Mouse (Mus musculus) intestine, embryonic 16.5 days (tissue): Measurements from ENCODE around the gene Nobox. TPM values are rescaled to one million over a fixed set of nuclear protein-coding genes. Genes with fewer than 3 reads are reported as not detected.
A peak's percentile ranks its signal among the peaks of the same experiment; 100 is the strongest.

Source experiments
- ATAC-seq: fragments of 200-750 bp; cut with Nextera tagmentation; 2 replicates; pipeline ENCODE4 v1.8.0; 2017; ENCODE audit warnings: moderate TSS enrichment, moderate library complexity
- H3K27ac ChIP-seq: fragments of 300-500 bp; sonication (generic); 2 replicates; pipeline ENCODE4 v1.5.1; 2014; ENCODE audit warnings: mild to moderate bottlenecking, low read length
- H3K27me3 ChIP-seq: fragments of 300-500 bp; sonication (generic); replicated peaks from 2 replicates; pipeline ENCODE4 v1.6.1; 2014; ENCODE audit warnings: low read length, control low read depth, mixed read lengths; ENCODE audit not compliant: control insufficient read depth, insufficient read depth
- H3K36me3 ChIP-seq: fragments of 300-500 bp; sonication (generic); 2 replicates; pipeline ENCODE4 v1.6.1; 2014; ENCODE audit warnings: low read length, control low read depth; ENCODE audit not compliant: control insufficient read depth, insufficient read depth
- H3K4me1 ChIP-seq: fragments of 300-500 bp; sonication (generic); 2 replicates; pipeline ENCODE4 v1.6.1; 2014; ENCODE audit warnings: low read length, control low read depth, mixed read lengths; ENCODE audit not compliant: control insufficient read depth, insufficient read depth
- H3K4me2 ChIP-seq: fragments of 300-500 bp; sonication (generic); 2 replicates; pipeline ENCODE4 v1.6.1; 2014; ENCODE audit warnings: low read depth, low read length, control low read depth
- H3K4me3 ChIP-seq: fragments of 300-500 bp; sonication (generic); 2 replicates; pipeline ENCODE4 v1.5.1; 2014; ENCODE audit warnings: mild to moderate bottlenecking, low read length
- H3K9ac ChIP-seq: fragments of 300-500 bp; sonication (generic); 2 replicates; pipeline ENCODE4 v1.6.1; 2014; ENCODE audit warnings: low read depth, low read length
- H3K9me3 ChIP-seq: fragments of 300-500 bp; sonication (generic); 2 replicates; pipeline ENCODE4 v1.6.1; 2016; ENCODE audit warnings: low read length, control low read depth; ENCODE audit not compliant: control insufficient read depth
- WGBS: fragments of 180-500 bp; shearing (Covaris S2); extraction: QIAGEN DNeasy Blood & Tissue Kit; methylation state at CpG from one replicate; pipeline ENCODE4 v1.1.7; 2014; 5-methylcytosine and 5-hydroxymethylcytosine counted together
- polyA plus RNA-seq: library from polyadenylated mRNA; unstranded; fragments of >200 nt; fragmentation: Nextera tagmentation; extraction: Ambion mirVana; gene quantifications from 2 replicates; pipeline ENCODE4 v1.2.1, GENCODE M21; 2015

Gene Nobox
- not detected in 2 replicates for polyA plus RNA-seq

- no peak within 1 kb of the TSS for H3K27ac ChIP-seq
- WGBS = 65% methylated on average over 16 of the region's 16 CpGs
- ATAC-seq = no peak
Measured at GRCm38 (mm10) chr6:43309454-43309853, at the start of gene Nobox. Gene Nobox, minus strand, starts transcription at chr6:43309554.

GRCm38 (mm10) chr6:43354562-43355241, 45.3 kb upstream of the Nobox start:
- Histone ChIP-seq H3K27ac (no peak overlapping the region), H3K4me2 (no peak overlapping the region), H3K9ac (no peak overlapping the region), H3K36me3 (no peaks in the 10 kb centered on the region), H3K4me1 (no peaks in the 10 kb centered on the region), H3K4me3 (no peak overlapping the region), H3K9me3 (no peaks in the 10 kb centered on the region), H3K27me3 (no peaks in the 10 kb centered on the region)
- 76% methylated on average over 9 of the region's 9 CpGs for WGBS
- no peak for ATAC-seq

More at GRCm38 (mm10) chr6:43309454-43309853, at the start of gene Nobox:
- no peak within 1 kb of the TSS for H3K4me2 ChIP-seq
- no peak within 1 kb of the TSS for H3K4me3 ChIP-seq
- H3K9ac ChIP-seq = no peak within 1 kb of the TSS
- no peaks in the 10 kb centered on the region for H3K4me1 ChIP-seq
- no peaks in the 10 kb centered on the region for H3K27me3 ChIP-seq
- no peaks in the 10 kb centered on the region for H3K9me3 ChIP-seq
- no peaks in the 10 kb centered on the region for H3K36me3 ChIP-seq

- Histone ChIP-seq H3K4me3 (no peak overlapping the region), H3K4me2 (no peak overlapping the region), H3K4me1 (no peaks in the 10 kb centered on the region), H3K27me3 (no peaks in the 10 kb centered on the region), H3K9ac (no peak overlapping the region), H3K9me3 (no peaks in the 10 kb centered on the region), H3K27ac (no peak overlapping the region), H3K36me3 (no peaks in the 10 kb centered on the region)
- 92% methylated on average over 4 of the region's 4 CpGs for WGBS
- ATAC-seq = no peak
Measured at GRCm38 (mm10) chr6:43353446-43353845, 44.1 kb upstream of the Nobox start.

GRCm38 (mm10) chr6:43349083-43349482, 39.7 kb upstream of the Nobox start:
- no peaks in the 10 kb centered on the region for H3K4me1 ChIP-seq
- H3K27ac ChIP-seq = no peak overlapping the region
- H3K36me3 ChIP-seq = no peaks in the 10 kb centered on the region
- H3K4me2 ChIP-seq = no peak overlapping the region
- no peaks in the 10 kb centered on the region for H3K27me3 ChIP-seq
- H3K9me3 ChIP-seq = no peaks in the 10 kb centered on the region
- H3K9ac ChIP-seq = no peak overlapping the region
- WGBS = 59% methylated on average over 4 of the region's 4 CpGs
- no peak overlapping the region for H3K4me3 ChIP-seq
- ATAC-seq = no peak

GRCm38 (mm10) chr6:43347637-43348036, 38.3 kb upstream of the Nobox start:
- Histone ChIP-seq H3K4me3 (no peak overlapping the region), H3K9ac (no peak overlapping the region), H3K4me1 (no peaks in the 10 kb centered on the region), H3K27ac (no peak overlapping the region), H3K4me2 (no peak overlapping the region), H3K9me3 (no peaks in the 10 kb centered on the region), H3K36me3 (no peaks in the 10 kb centered on the region), H3K27me3 (no peaks in the 10 kb centered on the region)
- WGBS = 98% methylated on average over 1 of the region's 1 CpGs
- no peak for ATAC-seq

- Histone ChIP-seq H3K27ac (no peak overlapping the region), H3K9me3 (no peaks in the 10 kb centered on the region), H3K9ac (no peak overlapping the region), H3K36me3 (no peaks in the 10 kb centered on the region), H3K4me1 (no peaks in the 10 kb centered on the region), H3K27me3 (no peaks in the 10 kb centered on the region), H3K4me3 (no peak overlapping the region), H3K4me2 (no peak overlapping the region)
- 68% methylated on average over 1 of the region's 1 CpGs for WGBS
- no peak for ATAC-seq
Measured at GRCm38 (mm10) chr6:43343006-43343405, 33.7 kb upstream of the Nobox start.

GRCm38 (mm10) chr6:43342386-43342785, 33.0 kb upstream of the Nobox start:
- no peak overlapping the region for H3K4me3 ChIP-seq
- H3K9me3 ChIP-seq = no peaks in the 10 kb centered on the region
- H3K36me3 ChIP-seq = no peaks in the 10 kb centered on the region
- no peak for ATAC-seq
- H3K9ac ChIP-seq = no peak overlapping the region
- 55% methylated on average over 2 of the region's 2 CpGs for WGBS
- no peaks in the 10 kb centered on the region for H3K4me1 ChIP-seq
- no peaks in the 10 kb centered on the region for H3K27me3 ChIP-seq
- H3K4me2 ChIP-seq = no peak overlapping the region
- H3K27ac ChIP-seq = no peak overlapping the region

GRCm38 (mm10) chr6:43338804-43339203, 29.4 kb upstream of the Nobox start:
- Histone ChIP-seq H3K9me3 (no peaks in the 10 kb centered on the region), H3K4me1 (no peaks in the 10 kb centered on the region), H3K4me2 (no peak overlapping the region), H3K27ac (no peak overlapping the region), H3K4me3 (no peak overlapping the region), H3K27me3 (no peaks in the 10 kb centered on the region), H3K9ac (no peak overlapping the region), H3K36me3 (no peaks in the 10 kb centered on the region)
- no peak for ATAC-seq
- WGBS = 56% methylated on average over 2 of the region's 2 CpGs

- no peak overlapping the region for H3K27ac ChIP-seq
- no peaks in the 10 kb centered on the region for H3K9me3 ChIP-seq
- no peak overlapping the region for H3K4me3 ChIP-seq
- ATAC-seq = peak; percentile 94
- H3K36me3 ChIP-seq = no peaks in the 10 kb centered on the region
- H3K4me2 ChIP-seq = no peak overlapping the region
- no peaks in the 10 kb centered on the region for H3K4me1 ChIP-seq
- no peak overlapping the region for H3K9ac ChIP-seq
- WGBS = 32% methylated on average over 10 of the region's 10 CpGs
- H3K27me3 ChIP-seq = no peaks in the 10 kb centered on the region
Measured at GRCm38 (mm10) chr6:43337491-43337961, 28.2 kb upstream of the Nobox start.
